Mouse (Mus musculus) ES-Bruce4 (cell line): ENCODE measurements around the gene Ehf.

Experiments used
- CTCF ChIP-seq: IDR thresholded peaks from one replicate; pipeline ENCODE4 v1.8.1; 2011; ENCODE audit warnings: low read depth, low read length
- EP300 ChIP-seq: IDR thresholded peaks from 2 replicates; pipeline ENCODE4 v1.6.1; 2011; ENCODE audit warnings: low read depth, low read length; ENCODE audit not compliant: insufficient read depth
- POLR2A ChIP-seq: IDR thresholded peaks from one replicate; pipeline ENCODE4 v1.8.1; 2011; ENCODE audit warnings: low read length; ENCODE audit not compliant: insufficient read depth

- TF ChIP-seq CTCF, result no peak
- no peak for TF ChIP-seq EP300
- TF ChIP-seq POLR2A, result no peak
Observed at GRCm38 (mm10) chr2:103314002-103314401, 10.9 kb upstream of the Ehf start.
